Mouse (Mus musculus) retina, postnatal 1 day (tissue): ENCODE data around the gene Cldn22.
"Not testable (repeated sequence)": the region's sequence is repeated elsewhere in the genome, so short reads cannot be mapped to it uniquely, and the experiment has no call there.

ENCODE experiments used
- DNase-seq: peaks from one replicate; pipeline ENCODE4 v3.0.0-alpha.2; 2012

The Cldn22 gene

DNA sequence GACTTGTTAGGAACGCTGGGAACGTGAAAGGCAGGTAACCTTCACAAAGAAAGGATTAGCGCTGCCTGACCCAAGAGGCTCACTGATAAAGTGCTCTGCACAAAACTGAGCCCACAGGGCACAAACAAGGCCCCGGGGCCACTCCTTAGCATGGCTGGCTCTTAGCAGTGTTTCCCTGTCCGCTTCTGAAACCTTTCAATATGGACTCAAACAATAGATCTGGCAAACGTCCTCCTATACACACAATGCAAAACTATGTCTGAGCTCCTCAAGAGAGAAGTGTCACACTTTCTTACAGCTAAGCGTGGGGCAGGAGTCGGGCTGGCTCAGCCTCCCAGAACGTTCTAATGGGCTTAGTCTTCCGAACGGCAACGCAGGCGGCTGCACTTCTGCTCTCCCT, at the start of gene Cldn22:
TSS of gene Cldn22 (plus strand) at position 301 of the 400 bp plus-strand sequence.
- DNase-seq = no peak

GRCm38 (mm10) chr8:47777415-47777814, 46.9 kb upstream of the Cldn22 start:
- DNase-seq = no peak

- DNase-seq = no peak
Observed at GRCm38 (mm10) chr8:47779589-47779988, 44.7 kb upstream of the Cldn22 start.

DNA sequence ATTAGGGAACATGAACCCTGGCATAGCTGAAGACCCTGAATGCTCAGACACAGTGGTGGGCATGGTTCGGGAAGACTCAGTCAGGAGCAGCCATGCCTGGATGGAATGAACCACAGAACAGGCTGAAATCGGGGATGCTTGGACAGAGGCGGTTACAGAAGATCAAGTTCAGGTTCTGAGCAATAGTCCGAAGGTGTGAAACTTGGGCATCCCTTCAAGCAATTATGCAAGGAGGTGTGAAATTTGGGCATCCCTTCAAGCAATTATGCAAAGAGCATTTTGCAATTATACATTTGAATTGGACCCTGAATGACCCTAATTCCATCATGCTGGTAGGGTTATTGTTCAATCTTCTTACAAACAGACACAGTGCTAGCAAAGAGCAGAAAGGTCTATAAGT, 42.4 kb upstream of the Cldn22 start:
- DNase-seq = peak; percentile 75

DNA sequence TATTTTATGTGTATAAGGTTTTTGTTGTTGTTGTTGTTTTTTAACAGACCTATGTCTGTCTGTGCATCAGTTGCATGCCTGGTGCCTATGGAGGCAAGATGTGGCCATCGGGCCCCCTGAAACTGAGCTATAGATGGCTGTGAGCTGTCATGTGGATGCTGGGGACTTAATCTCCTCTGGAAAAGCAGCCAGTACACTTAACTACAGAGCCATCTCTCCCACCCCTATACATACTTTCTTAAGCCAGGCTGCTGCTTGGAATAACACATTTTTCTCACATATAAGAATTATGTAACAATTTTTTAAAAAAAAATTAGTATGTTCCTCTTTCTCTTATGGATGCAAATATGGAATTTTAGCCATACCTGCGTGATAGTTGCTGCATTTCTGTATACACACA, 40.7 kb upstream of the Cldn22 start:
- DNase-seq = no peak

GRCm38 (mm10) chr8:47783944-47784343, 40.3 kb upstream of the Cldn22 start:
- DNase-seq = no peak

- no peak for DNase-seq
Observed at GRCm38 (mm10) chr8:47784436-47784835, 39.8 kb upstream of the Cldn22 start.

DNA sequence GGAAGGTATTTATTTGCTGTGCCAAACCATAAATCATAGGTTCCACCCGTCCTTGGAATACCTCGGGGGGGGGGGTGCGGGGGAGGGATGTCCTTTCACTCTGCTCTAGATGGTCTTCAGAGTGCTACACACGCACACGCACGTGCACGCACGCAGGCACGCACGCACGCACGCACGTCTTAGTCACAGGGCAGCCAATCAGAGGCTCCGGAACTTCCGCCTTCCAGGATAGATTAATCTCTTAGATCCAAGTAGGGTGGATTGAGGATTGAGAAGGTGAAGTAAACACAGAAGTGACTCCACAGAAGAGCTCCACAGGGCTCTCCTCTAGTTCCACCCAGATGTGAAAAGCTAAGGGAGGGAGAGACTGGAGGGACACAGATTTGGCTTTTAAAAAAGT, 38.0 kb upstream of the Cldn22 start:
- DNase-seq = no peak

DNA sequence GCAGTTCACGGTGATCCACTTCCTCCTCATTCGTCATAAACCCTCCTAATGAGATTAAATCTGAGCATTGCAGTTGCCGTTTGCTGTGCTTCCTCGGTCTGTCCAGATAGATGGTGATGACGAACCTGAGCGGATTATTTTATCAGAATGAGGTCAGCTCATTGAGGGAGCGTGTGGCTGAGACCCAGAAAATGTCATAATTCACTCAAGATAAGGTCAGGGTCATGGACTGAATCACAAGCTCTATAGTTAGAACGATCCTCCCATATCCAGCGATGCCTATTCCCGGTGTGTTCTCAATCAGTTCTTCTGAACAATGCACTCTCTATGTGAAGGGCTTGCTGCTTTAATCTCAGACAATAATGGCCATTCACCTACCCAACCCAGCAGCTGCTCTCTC, 36.6 kb upstream of the Cldn22 start:
- peak; percentile 89 for DNase-seq

DNA sequence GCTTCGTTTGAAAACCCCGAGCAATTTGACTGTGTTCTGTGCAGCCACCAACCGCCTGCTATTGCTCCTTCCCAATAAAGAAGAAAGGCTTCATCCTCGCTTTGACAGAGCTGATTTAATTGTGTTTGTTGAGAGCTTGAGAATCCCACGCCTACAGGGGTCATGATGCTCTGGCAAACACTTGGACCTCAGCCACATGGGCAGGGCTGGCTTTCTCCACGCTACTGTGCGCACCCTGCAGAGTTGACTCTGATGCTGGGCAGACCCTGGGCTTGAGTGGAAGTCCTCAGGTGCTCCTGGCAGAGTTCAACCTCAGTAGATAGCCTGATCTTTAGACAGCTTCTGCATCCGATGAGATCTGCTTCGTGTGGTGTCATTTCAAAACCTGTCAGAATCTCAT, 32.3 kb upstream of the Cldn22 start:
- peak; percentile 47 for DNase-seq

- no peak for DNase-seq
Observed at GRCm38 (mm10) chr8:47799438-47799837, 24.8 kb upstream of the Cldn22 start.

DNA sequence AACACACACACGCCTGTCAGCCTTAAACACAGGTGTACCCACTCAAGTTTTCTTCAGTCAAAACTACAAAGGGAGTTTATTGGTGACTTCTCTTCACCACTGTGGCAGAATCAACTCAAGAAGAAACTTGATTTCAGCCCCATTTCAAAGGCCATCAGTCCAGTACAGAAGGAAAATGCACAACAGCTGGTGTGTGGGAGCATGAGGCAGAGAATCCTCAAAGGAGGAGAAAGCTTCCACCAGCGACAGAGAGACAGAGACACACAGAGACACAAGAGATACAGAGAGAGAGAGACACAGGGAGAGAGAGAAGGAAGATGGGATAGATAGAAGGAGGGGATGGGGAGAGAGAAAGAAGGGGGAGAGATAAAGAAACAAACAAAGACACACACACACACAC, 21.9 kb upstream of the Cldn22 start:
- no peak for DNase-seq

GRCm38 (mm10) chr8:47804262-47804661, 20.0 kb upstream of the Cldn22 start:
- no peak for DNase-seq

DNA sequence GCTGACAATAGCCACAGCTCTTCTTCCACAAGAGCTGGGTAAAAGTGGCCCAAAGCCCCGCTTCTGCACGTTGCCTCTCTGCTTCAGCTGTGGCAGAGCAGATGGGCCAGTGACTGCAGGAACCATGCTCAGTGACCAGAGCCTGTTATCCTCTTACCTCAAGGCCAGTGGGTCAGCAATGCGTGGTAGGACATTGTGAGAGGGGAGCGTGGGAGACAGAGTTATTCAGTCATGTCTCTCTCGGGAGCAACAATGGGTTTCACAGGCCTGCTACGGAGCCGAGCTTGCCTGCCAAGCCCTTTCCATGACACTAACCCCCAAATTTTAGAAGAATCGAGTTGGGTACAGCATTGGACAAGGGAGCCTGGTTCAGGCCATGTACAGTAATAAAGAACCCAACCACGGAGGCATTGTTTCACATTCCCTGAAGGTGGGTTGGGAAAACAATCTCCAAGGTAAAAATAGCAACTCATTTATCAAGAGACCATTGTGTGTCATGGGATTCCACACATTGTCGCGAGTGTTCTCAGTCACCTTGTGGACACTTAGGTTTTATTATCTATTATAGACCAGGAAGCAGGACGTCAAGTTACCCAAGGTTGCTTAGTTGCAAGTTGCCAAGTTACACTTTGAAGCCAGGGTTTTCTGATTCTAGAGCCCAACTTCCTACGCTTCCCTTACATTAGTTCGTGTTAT, 14.2 kb upstream of the Cldn22 start:
- no peak for DNase-seq

GRCm38 (mm10) chr8:47810666-47811015, 13.6 kb upstream of the Cldn22 start:
- DNase-seq = no peak

DNA sequence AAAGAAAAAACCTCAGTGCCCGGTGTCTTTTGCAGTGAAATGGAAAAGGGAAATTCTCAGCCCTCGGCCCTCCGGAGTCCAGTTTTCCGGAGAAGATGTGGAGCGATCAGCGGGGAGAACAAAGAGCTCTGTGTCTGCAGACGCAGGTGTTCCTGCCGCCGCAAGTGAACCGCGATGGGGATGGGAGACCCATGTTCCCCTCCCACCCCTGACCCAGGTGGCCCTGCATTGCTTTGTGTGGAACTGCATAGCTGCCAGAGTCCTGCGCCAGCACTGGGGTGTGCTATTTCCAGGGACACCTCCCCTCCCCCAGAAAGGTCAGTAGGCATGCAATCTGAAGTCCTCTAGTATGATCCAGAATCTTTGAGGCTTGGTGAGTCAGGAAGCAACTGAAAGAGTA, 13.1 kb upstream of the Cldn22 start:
- peak; percentile 53 for DNase-seq

DNA sequence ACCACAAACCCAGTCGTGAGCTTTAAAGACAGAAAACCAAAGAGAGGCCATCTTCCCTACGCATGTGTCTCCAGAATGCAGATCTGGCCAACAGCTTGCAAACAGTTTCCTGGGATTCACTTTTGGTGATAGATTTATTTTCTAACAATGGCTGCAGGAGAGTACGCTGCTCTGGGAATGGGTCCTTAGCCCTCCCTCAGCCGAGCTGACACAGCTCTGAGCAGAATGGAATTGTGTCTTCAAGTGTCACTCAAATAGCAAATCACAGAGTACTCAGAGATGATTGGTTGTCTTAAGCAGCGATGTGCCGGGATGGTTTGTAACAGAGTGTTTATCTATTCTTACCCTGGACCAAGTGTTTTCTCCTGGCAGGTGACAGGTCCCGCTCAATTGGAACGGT, 5.2 kb upstream of the Cldn22 start:
- no peak for DNase-seq

DNA sequence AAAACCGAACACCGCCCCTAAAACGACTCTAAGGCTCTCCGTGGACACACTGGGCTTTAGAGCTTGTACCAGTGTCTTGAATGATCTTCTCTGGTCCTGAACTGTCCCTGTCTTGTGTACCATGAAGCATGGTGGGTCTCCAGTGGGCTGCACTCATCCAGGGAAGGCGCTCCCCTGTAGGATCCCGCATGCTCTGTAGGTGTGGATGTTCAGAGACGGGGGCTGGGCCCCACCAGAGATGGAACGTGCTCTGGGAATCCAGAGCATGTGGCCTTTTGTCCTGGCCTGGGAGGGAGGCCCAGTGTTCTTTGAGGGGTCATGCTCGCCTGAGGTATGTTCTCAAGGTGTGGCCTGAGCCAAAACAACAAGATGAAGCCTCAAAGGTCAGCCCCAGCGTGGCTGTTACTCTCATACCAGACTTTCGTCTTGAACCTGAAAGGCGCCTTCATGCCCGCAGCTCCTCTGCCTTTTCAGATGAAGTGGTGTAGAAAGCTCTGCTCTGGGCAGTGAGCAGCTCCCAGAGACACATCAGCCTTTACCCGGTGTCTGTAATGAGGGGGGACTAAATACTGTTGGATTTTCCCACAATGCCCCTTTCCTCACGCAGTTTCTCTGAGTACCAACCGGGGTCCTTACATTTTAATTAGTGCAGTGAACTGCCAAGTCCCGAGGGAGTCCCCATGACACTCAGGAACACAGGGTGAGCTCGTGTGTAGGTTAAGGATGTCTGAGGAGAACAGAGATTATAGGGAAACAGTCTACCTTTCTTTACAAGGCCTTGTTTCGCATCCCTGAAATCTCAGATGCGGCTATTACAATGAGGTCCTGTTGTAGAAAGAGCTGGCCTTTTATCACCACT, 3.1 kb upstream of the Cldn22 start:
- DNase-seq = peak; percentile 25

DNA sequence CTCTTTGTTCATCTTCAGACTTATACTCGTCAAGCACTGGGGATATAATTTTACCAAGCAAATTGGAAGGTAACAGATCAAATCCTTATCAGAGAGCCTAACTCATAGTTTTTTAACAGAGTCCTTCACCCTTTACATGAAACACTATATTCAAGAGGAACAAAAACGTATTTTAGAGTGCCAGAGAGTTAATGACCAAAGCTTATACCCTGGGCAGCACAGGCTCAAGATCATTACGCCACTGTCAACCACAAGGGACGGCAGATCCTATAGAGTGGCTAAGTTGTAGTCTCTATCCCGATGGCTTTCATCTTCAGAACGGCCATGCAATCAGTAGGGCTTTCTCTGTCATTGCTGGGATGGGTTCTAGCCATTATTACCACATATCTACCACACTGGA, 2.4 kb upstream of the Cldn22 start, which contains the start of gene Cldn24:
TSS of gene Cldn24 (plus strand) at position 301 of the 400 bp plus-strand sequence.
- no peak for DNase-seq

- not testable (repeated sequence) for DNase-seq
Observed at GRCm38 (mm10) chr8:47822541-47822940, 1.7 kb upstream of the Cldn22 start.

GRCm38 (mm10) chr8:47823777-47824176, 505 bp upstream of the Cldn22 start:
- no peak for DNase-seq

DNA sequence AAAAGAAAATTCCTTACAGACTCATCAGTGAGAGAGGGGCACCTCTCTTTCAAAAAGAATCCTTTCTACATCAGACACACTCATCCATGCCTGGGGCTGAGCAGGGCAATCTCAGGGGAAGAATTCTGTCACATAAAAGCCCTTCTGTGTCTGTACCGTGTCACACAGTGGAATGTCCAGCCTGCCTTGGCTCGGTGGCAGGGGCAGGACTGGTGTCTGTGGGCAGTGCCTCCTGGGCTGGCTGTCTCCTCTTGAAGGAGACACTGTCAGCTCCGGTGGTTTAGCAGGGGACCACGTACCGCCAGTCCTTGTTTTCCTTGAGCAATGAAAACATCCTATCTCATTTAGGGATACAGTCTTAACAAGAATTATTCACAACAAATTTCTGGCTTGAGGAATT, 1.3 kb downstream of the Cldn22 start:
- DNase-seq = no peak

DNA sequence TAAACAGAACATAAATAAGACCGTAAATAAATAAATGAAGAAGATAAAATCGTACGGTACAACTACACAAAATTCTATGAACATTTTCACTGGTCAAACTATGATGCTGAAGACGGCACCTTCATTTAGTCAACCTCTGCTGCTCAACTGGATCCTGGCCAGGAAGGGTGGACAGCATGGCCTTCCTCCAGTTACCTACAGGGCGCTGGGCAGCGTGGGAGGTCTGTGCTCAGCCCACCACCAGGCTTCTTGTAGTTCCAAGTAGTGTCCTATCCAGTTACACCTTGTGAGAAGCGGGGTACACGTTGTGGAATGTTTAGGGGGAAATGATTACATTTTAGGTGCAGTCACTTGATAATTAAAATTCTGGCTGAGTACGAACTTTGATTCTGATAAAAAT, 2.6 kb downstream of the Cldn22 start:
- no peak for DNase-seq

- DNase-seq = no peak
Observed at GRCm38 (mm10) chr8:47832616-47833015, 8.3 kb downstream of the Cldn22 start.
